Mouse (Mus musculus) erythroblast, adult 5-6 weeks (primary cell): ENCODE results near the gene Plgrkt. TPM values are rescaled to one million over a fixed set of nuclear protein-coding genes. Genes with fewer than 3 reads are reported as not detected.
A peak's percentile ranks its signal among the peaks of the same experiment; 100 is the strongest.
"Not testable (repeated sequence)": the region's sequence is repeated elsewhere in the genome, so short reads cannot be mapped to it uniquely, and the experiment has no call there.

ENCODE experiments used
- ATAC-seq: replicated peaks from 2 replicates; pipeline ENCODE4 v1.8.0; 2016; ENCODE audit warnings: moderate number of reproducible peaks, mild to moderate bottlenecking, moderate TSS enrichment, inconsistent platforms; ENCODE audit not compliant: poor library complexity, low FRiP score, severe bottlenecking
- total RNA-seq, 2 experiments: library from RNA; stranded (forward) in 1 of 2; stranded (reverse) in 1 of 2; fragments of 150-400 nt in 1 of 2; fragments of 200-764, 138-1000 nt in 1 of 2; gene quantifications; 2 replicates each; pipeline versions ENCODE4 v1.2.3 to v1.2.4; 2015 to 2017; ENCODE audit warnings: low replicate concordance in 2 of 2

Plgrkt gene
- total RNA-seq (2015; ENCODE audit: low replicate concordance) = 61.0 and 81.7 TPM in 2 replicates
- 38.1 and 73.6 TPM in 2 replicates for total RNA-seq (2017; ENCODE audit: low replicate concordance)

GRCm38 (mm10) chr19:29366969-29367622 is at the start of gene Plgrkt, which contains the start of gene Cd274:
Gene Plgrkt (minus strand): TSS chr19:29367390.
Gene Cd274 (plus strand): TSS chr19:29367455.
- peak; percentile 96 for ATAC-seq

- ATAC-seq = no peak
Observed at GRCm38 (mm10) chr19:29416393-29416902, 49.3 kb upstream of the Plgrkt start.

DNA sequence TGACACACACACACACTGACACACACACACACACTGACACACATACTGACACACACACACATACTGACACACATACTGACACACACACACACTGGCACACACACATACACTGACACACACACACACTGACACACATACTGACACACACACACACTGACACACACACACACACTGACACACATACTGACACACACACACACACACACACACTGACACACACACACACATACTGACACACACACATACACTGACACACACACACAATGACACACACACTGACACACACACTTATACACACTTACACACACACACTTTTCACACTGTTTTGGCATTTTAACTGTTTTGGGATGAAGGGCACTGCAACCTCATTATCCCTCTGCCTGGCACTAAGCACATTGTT is 47.7 kb upstream of the Plgrkt start:
- ATAC-seq = not testable (repeated sequence)

DNA sequence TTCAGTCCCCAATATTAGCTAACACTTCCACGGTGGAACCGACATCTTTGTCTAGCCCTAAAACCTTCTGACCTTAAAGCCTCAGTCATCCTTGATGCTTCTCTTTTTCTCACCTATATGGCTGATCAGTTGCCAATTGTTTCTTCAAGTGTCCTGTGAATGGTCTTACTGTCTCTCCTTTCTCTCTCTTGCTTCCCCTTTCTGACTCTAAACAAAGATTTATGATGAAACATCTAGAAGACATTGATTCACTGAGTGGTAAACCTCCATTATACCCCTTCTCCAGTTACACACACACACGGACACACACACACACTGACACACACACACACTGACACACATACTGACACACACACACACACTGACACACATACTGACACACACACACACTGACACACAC is 47.3 kb upstream of the Plgrkt start:
- no peak for ATAC-seq

DNA sequence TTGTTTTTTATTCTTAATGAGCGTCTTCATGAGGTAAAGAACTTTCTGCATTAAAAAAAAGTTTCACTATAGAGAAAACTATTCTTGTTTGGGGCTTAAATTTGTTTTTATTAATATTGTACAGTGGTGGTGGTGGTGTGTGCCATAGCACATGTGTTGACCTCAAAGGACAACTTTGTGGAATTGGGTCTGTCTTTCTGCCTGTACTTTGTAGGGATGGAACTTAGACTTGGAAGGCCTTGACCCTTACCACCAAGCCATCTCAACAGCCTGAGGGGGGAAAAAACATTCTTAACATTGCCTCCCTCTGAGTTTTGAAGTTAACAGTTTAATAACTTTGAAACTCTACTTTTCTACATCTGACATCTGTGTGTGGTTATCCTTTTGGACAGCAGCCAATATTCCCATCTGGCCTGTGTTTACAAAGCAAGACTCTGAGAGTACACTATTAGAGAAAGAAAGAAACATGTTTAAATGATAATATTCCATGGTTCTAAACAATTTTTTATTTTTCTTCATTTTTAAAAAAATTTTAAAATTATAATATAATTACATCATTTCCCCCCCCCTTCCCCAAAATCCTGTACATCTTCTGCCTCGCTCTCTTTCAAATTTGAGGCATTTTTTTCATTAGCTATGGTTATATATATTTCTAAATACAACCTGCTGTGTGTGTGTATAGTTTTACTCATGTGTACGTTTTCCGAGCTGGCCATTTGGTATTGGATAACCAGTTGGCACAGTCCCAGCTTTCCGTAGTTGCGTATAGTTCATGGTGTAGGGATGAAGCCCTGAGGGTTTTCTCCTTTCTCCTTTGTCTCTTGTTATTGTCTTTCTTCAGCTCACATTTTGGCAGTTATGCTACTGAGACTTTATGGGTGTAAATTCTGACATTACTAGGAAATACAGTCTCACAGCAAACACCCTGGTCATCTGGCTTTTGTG is 45.6 kb upstream of the Plgrkt start:
- ATAC-seq = no peak

GRCm38 (mm10) chr19:29410619-29411018 is 43.4 kb upstream of the Plgrkt start, which contains the start of gene Pdcd1lg2:
Gene Pdcd1lg2 (plus strand): TSS chr19:29410919.
- ATAC-seq = no peak

DNA sequence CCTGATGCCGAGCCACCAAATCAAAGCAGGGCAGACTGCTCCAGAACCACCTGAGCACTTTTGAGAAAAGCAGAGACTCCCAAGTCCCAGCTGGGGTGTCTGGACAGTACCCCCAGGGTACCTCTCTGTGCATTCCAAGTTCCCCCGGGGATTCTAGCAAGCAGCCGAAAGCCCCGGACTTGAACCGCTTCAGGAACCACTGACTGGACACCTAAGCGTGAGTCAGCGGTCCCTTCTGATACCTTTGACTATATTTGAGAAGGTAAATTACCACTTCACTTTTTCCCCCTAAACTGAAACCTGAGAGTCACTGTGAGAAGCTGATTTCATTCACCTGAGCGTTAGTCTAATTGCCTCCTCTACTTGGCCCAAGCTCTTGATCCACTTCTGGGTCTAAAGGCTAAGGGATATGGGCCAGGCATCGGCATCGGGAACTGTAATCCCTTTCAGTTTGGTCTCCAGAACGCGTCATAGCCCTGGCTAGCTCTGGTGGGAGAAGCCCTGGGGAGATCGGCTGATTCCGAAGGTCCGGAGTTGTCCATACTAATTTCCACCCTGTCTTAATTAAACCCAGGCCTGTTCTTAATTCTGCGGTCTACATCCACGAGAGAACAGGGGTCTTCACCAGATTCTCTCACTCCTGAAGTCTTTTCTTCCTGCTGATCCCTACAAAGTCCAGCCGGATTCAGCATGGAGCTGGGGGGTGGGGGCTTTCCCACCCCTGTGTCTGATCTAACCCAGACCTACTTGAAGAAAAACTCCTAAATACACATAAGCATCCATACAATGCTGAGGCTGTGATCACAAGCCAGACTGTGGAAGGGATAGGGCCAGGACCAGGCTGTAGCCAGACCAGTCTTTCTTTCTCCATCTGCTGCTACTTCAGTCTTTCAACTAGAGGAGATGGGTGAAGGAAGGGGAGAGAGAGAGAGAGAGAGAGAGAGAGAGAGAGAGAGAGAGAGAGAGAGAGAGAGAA is 39.1 kb upstream of the Plgrkt start:
- ATAC-seq = no peak

DNA sequence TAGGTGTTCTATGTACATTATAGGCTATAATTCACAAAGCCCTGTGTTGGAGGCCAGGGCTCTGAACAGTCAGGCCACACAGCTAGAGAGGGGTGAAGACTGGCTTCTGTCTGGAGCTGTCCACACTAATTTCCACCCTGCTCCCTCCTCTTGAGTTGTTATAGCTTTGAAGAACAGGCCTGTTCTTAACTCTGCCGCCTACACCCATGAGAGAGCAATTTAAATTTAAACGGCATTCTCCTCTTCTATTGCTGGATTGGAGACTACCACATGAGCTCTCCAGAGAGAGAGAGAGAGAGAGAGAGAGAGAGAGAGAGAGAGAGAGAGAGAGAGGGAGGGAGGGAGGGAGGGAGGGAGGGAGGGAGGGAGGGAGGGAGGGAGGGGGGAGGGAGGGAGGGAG is 38.2 kb upstream of the Plgrkt start:
- no peak for ATAC-seq

GRCm38 (mm10) chr19:29403251-29403650 is 36.1 kb upstream of the Plgrkt start:
- no peak for ATAC-seq

GRCm38 (mm10) chr19:29402621-29403020 is 35.4 kb upstream of the Plgrkt start:
- ATAC-seq = no peak

GRCm38 (mm10) chr19:29400466-29400865 is 33.3 kb upstream of the Plgrkt start:
- no peak for ATAC-seq

- ATAC-seq = no peak
Observed at GRCm38 (mm10) chr19:29399786-29400185, 32.6 kb upstream of the Plgrkt start.

DNA sequence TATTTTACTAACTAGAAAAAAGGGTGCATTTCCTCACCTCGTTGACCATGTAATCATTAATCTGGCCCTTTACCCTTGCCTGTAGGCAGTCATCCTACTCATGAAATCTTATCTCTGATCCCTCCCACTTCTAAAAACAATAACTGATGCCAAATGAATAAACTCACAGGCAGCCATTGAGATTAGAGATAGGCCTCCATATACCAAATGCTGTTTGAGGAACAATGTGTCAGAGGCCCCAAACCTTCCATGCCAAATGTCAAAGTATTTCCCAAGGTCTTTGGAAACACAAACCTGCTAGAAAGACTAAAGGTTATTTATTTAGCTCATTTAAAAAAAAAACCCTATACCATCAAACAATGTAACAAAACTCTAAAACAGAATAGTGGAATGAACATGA is 29.2 kb upstream of the Plgrkt start:
- ATAC-seq = no peak

DNA sequence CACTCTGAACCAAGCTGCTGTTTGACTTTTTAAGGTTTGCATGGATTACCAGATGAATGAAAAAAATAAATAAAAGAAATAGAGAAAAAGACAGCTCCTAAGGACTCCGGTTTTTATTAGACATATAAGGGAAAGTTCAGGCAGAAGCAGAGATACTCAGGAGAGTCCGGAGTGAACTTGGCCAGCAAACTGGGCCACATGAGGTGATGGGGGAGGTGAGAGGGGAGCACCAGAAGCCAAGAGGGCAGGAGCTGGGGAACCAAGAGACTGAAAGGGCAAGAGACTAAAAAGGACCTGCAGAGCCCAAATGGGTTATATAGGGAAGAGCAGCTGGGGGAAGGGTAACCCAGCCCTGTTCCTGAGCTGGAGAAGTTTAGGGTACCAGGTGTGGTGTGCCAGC is 27.5 kb upstream of the Plgrkt start:
- no peak for ATAC-seq

DNA sequence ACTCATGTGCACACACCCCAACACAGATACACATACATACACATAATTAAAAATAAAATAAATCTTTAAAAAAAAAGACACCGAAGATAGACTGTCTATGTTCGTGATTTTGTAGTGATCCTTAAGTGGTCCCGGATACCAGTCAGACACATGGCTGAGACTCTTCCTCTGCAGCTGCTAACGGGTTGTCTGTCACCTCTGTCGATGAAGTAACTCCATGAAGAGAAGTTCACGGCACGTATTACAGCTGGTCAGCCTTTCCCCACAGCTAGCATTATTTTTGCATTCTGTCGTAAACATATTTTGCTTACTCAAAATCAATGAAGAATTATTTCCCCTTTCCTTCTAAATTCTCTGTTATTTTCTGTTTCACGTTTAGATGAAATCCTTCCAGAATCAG is 26.1 kb upstream of the Plgrkt start:
- no peak for ATAC-seq

DNA sequence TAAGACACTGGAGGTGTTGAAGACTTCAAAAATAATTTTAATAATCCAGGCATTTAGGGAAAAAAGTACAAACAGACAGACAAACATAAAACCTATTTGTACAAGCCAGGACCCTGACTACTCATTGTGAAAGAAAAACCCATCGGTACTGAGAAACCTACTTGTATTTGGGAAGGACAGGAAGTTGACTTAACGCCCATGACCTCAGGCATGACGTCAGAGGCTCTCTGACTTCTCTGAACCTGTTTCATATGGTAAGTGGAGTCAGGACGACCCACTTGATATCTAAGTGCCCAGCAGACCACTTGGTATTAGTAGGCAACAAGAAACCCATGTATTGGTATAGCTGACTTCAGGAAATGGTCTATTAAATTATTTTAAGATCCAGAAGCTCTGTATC is 24.1 kb upstream of the Plgrkt start:
- ATAC-seq = no peak

DNA sequence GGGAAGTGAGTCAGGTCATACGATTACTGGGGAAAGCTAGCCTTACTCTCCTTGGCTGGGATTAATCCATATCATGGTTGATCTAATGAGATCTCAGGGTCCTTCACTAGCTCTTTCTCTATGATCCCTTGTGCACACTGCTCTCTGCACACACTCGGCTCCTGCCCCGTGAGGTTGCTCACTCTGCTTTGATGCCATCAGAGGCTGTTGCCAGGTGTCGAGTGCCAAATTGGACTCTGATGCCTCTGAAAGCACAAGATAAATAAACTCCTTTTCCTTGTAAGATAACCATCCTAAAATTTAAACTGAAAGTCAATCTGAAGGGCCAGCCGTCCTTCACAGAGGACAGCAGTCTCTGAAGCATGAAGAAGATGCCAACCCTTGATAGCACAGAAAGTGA is 23.3 kb upstream of the Plgrkt start:
- ATAC-seq = no peak

GRCm38 (mm10) chr19:29388818-29389217 is 21.6 kb upstream of the Plgrkt start:
- ATAC-seq = no peak

DNA sequence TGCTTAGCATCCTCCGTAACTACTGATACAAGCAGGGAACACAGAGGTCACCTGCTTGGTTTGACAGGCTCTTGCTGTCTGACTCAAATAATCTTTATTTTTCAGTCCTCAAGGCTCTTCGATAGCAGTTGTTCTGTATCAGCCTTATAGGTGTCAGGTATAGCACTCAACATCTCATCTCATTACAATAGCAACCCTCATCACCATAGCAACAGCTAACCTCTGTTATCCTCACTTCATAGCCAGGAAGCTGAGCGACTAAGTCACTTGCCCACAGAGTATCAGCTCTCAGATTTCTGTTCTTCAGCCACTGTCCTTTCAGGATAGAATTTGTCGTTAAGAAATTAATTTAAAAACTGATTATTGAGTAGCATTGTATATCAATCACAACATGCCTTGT is 18.6 kb upstream of the Plgrkt start:
- ATAC-seq = no peak

- ATAC-seq = no peak; the same call in 1 of the 2 replicates
Observed at GRCm38 (mm10) chr19:29384994-29385393, 17.8 kb upstream of the Plgrkt start.
